In the genomic region with DNA sequence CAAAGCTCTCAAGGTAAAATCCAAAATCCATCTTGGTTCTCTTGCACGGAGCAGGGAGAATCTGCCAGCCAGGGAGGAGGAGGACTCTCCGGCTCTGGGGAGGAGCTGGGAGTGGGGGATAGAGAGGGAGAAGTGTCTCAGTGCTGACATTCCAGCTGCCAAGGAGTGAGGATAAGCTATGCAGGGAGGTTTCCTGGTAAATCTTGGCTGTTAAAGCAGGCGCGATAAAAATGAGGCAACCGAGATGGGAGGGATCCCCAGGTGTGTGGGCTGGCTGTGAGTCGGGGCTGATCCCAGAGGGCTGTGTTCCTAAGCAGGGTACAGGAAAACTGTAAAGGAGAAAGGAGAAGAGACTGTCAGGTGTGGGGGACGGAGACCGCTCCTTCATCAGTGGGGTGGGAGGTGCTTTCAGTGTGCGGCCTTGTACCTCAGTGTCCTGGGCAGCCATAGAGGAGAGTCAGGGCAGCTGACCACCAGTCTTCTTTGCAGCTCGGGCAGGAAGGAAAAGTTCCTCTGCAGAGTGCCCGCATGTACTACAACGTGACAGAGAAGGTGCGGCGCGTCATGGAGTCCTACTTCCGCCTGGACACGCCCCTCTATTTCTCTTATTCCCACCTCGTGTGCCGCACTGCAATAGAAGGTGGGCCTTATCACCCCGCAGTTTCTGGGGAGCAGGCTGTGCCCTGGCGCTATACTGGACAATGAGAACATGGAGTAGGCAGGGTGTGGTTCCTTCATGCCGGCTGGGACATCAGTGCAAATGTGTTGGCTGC, we compare ENCODE assay signal across 16 mouse cellular contexts. TPM values are rescaled to one million over a fixed set of nuclear protein-coding genes. Genes with fewer than 3 reads are reported as not detected.
DNase-seq lines count a peak whose midpoint lies in the region; ATAC-seq lines count a peak whose summit lies in the region.
"Had no signal": no experiment of that assay in that cellular context is flagged by ENCODE, and none has a peak within 500 bp of the region (broad histone marks: within the 10 kb centered on the region; RNA-seq: fewer than 3 reads in every experiment).

No protein-coding gene starts in this region.

- no peaks in the 10 kb centered on the region for H3K27me3 ChIP-seq in heart, embryonic 10.5 days (ENCODE audit: insufficient read depth, poor library complexity, severe bottlenecking)
- H3K27me3 ChIP-seq: liver, embryonic 15.5 days had no signal

- no peak for ATAC-seq in inflammation-experienced regulatory T-cells, adult 6 months
- ATAC-seq: activated CD4-positive, CD25-positive, alpha-beta regulatory T cell, adult 4 months; intestine, embryonic 16.5 days had no signal

- H3K36me3 ChIP-seq in heart, embryonic 10.5 days = peaks cover 80% of the 10 kb centered on the region

- DNase-seq in heart, embryonic 10.5 days (ENCODE audit: low spot score) = peak; percentile 65
- DNase-seq in heart, postnatal 4 days = no peak
- DNase-seq in ovary, postnatal 14 days (ENCODE audit: low spot score) = peak; percentile 15
- DNase-seq in ovary, postnatal 10 days (ENCODE audit: low spot score) = no peak
- DNase-seq in left cerebral cortex, postnatal 25 days (ENCODE audit: low spot score in 2 of 2) = peak; percentile 62 to 90
- no peak for DNase-seq in cerebellum, adult 9-11 months
- DNase-seq: kidney, postnatal 4 days had no signal

- intact Hi-C loops in left cerebral cortex, postnatal 25 days (cut with DNase I) = loop anchor here (10.0 kb wide), 3 partner anchors 220 to 420 kb away; partner anchors contain the start of genes Foxj3 and Frg2f1

- WGBS in heart, embryonic 10.5 days = 71% methylated on average over 22 of the region's 22 CpGs

- H3K4me3 ChIP-seq in heart, embryonic 10.5 days = no peak overlapping the region
- H3K4me3 ChIP-seq: limb, embryonic 10.5 days; liver, embryonic 15.5 days had no signal

- no peak overlapping the region for H3K27ac ChIP-seq in heart, embryonic 10.5 days
- H3K27ac ChIP-seq: limb, embryonic 10.5 days; liver, embryonic 15.5 days had no signal

- H3K9me3 ChIP-seq in heart, embryonic 10.5 days = no peaks in the 10 kb centered on the region
- H3K9me3 ChIP-seq: G1E; limb, embryonic 10.5 days; liver, embryonic 15.5 days had no signal

- H3K4me1 ChIP-seq in heart, embryonic 10.5 days = peaks cover 22% of the 10 kb centered on the region

RNA-seq across cellular contexts. Expression of gene Cldn19, which starts 10.6 kb away (rescaled TPM):
- 0.16 TPM in 1 of 2 replicates, not detected in the other for polyA plus RNA-seq in heart, embryonic 10.5 days (2016; fragmentation: Nextera tagmentation; extraction: Ambion mirVana)
- total RNA-seq in heart, postnatal 4 days (2021) = 1 to 10 TPM in 1 of 2 experiments, under 1 TPM in 1; 0.17 to 1.2 TPM
- under 1 TPM; 0.43 to 0.44 TPM for total RNA-seq in left cerebral cortex, postnatal 25 days (2021)
- polyA plus RNA-seq in inflammation-experienced regulatory T-cells, adult 6 months (2017; shearing (Covaris generic)) = not detected
- polyA plus RNA-seq: activated CD4-positive, CD25-positive, alpha-beta regulatory T cell, adult 4 months; C2C12; G1E; heart, postnatal 0 days; limb, embryonic 10.5 days; liver, embryonic 15.5 days; thymus, postnatal 0 days had no signal

RNA-seq across cellular contexts. Expression of gene P3h1, which starts 11.9 kb away (rescaled TPM):
- polyA plus RNA-seq in heart, embryonic 10.5 days (2016; fragmentation: Nextera tagmentation; extraction: Ambion mirVana) = 29.1 and 29.6 TPM in 2 replicates
- total RNA-seq in heart, postnatal 4 days (2021) = 10 to 100 TPM; 25.1 to 27.2 TPM
- total RNA-seq in left cerebral cortex, postnatal 25 days (2021) = 1 to 10 TPM; 6.5 to 6.9 TPM
- 1 to 10 TPM in 2 of 3 experiments, under 1 TPM in 1; 0.70 to 2.3 (median 1.7) TPM for polyA plus RNA-seq in inflammation-experienced regulatory T-cells, adult 6 months (2017; shearing (Covaris generic))

RNA-seq across cellular contexts. Expression of gene AU022252, which starts 12.1 kb away (rescaled TPM):
- polyA plus RNA-seq in heart, embryonic 10.5 days (2016; fragmentation: Nextera tagmentation; extraction: Ambion mirVana) = 35.8 and 44.0 TPM in 2 replicates
- 10 to 100 TPM; 19.9 to 21.0 TPM for total RNA-seq in heart, postnatal 4 days (2021)
- total RNA-seq in left cerebral cortex, postnatal 25 days (2021) = 10 to 100 TPM; 33.4 to 34.2 TPM
- polyA plus RNA-seq in inflammation-experienced regulatory T-cells, adult 6 months (2017; shearing (Covaris generic)) = 10 to 100 TPM in 1 of 3 experiments, 1 to 10 TPM in 2; 6.3 to 10.7 (median 7.9) TPM

RNA-seq across cellular contexts. Expression of gene Tmem269, which starts 26.6 kb away (rescaled TPM):
- not detected in 2 replicates for polyA plus RNA-seq in heart, embryonic 10.5 days (2016; fragmentation: Nextera tagmentation; extraction: Ambion mirVana)
- not detected for total RNA-seq in heart, postnatal 4 days (2021)
- total RNA-seq in left cerebral cortex, postnatal 25 days (2021) = under 1 TPM; 0.50 to 0.64 TPM
- polyA plus RNA-seq in inflammation-experienced regulatory T-cells, adult 6 months (2017; shearing (Covaris generic)) = not detected
- total RNA-seq: G1E had no signal
- polyA plus RNA-seq: C2C12; G1E; heart, postnatal 0 days; intestine, embryonic 16.5 days; limb, embryonic 10.5 days; liver, embryonic 15.5 days had no signal

RNA-seq across cellular contexts. Expression of gene Svbp, which starts 49.5 kb away (rescaled TPM):
- 126 and 154 TPM in 2 replicates for polyA plus RNA-seq in heart, embryonic 10.5 days (2016; fragmentation: Nextera tagmentation; extraction: Ambion mirVana)
- total RNA-seq in heart, postnatal 4 days (2021) = 10 to 100 TPM; 42.8 to 43.2 TPM
- 10 to 100 TPM; 17.6 to 20.7 TPM for total RNA-seq in left cerebral cortex, postnatal 25 days (2021)
- 10 to 100 TPM; 56.5 to 71.6 (median 62.1) TPM for polyA plus RNA-seq in inflammation-experienced regulatory T-cells, adult 6 months (2017; shearing (Covaris generic))

Comparison
In these comparisons a context has a peak if more than half of its experiments do, and no peak if none do; other contexts are left out.
1. DNase-seq: peak in heart, embryonic 10.5 days (single experiment), ovary, postnatal 14 days (single experiment) and left cerebral cortex, postnatal 25 days (2 of 2); none in heart, postnatal 4 days (single experiment), ovary, postnatal 10 days (single experiment) and cerebellum, adult 9-11 months (single experiment).